Mouse (Mus musculus): Measurements from ENCODE around the gene Tmc5.

- TF ChIP-seq CTCF (IDR thresholded peaks at IDR 0.05; ENCODE audit: borderline replicate concordance, insufficient read depth, low read length) (no peak), POLR2A (IDR thresholded peaks at IDR 0.05; ENCODE audit: low read depth, low read length) (no peak)
Measured at GRCm38 (mm10) chr7:118649328-118649727, 52.2 kb downstream of the Tmc5 start.
